Mouse (Mus musculus) intestine, embryonic 15.5 days (tissue): ENCODE measurements at regions not wholly inside any gene's neighbourhood (a gene's known extent, or its start where the extent isn't known, plus 50 kb on each side); places are given as distances from the start of the nearest gene placed in this dataset.
A peak's percentile ranks its signal among the peaks of the same experiment; 100 is the strongest.

ENCODE experiments used
- ATAC-seq: fragments of 200-750 bp; cut with Nextera tagmentation; 2 replicates; pipeline ENCODE4 v1.8.0; 2017; ENCODE audit warnings: moderate TSS enrichment, moderate library complexity
- H3K27ac ChIP-seq: fragments of 300-500 bp; sonication (generic); 2 replicates; pipeline ENCODE4 v1.5.1; 2015; ENCODE audit warnings: mild to moderate bottlenecking, inconsistent platforms
- H3K27me3 ChIP-seq: fragments of 300-500 bp; sonication (generic); replicated peaks from 2 replicates; pipeline ENCODE4 v1.6.1; 2015; ENCODE audit warnings: inconsistent platforms
- H3K36me3 ChIP-seq: fragments of 300-500 bp; sonication (generic); 2 replicates; pipeline ENCODE4 v1.6.1; 2015; ENCODE audit warnings: inconsistent platforms
- H3K4me1 ChIP-seq: fragments of 300-500 bp; sonication (generic); replicated peaks from 2 replicates; pipeline ENCODE4 v1.6.1; 2015; ENCODE audit warnings: inconsistent platforms
- H3K4me2 ChIP-seq: fragments of 300-500 bp; sonication (generic); replicated peaks from 2 replicates; pipeline ENCODE4 v1.6.1; 2015; ENCODE audit warnings: mild to moderate bottlenecking, inconsistent platforms
- H3K4me3 ChIP-seq: fragments of 300-500 bp; sonication (generic); replicated peaks from 2 replicates; pipeline ENCODE4 v1.5.1; 2015; ENCODE audit warnings: inconsistent platforms
- H3K9ac ChIP-seq: fragments of 300-500 bp; sonication (generic); 2 replicates; pipeline ENCODE4 v1.6.1; 2015; ENCODE audit warnings: inconsistent platforms
- H3K9me3 ChIP-seq: fragments of 300-500 bp; sonication (generic); 2 replicates; pipeline ENCODE4 v1.6.1; 2016; ENCODE audit warnings: inconsistent platforms
- WGBS: fragments of 180-500 bp; shearing (Covaris S2); methylation state at CpG from one replicate; pipeline ENCODE4 v1.1.7; 2015; 5-methylcytosine and 5-hydroxymethylcytosine counted together

DNA sequence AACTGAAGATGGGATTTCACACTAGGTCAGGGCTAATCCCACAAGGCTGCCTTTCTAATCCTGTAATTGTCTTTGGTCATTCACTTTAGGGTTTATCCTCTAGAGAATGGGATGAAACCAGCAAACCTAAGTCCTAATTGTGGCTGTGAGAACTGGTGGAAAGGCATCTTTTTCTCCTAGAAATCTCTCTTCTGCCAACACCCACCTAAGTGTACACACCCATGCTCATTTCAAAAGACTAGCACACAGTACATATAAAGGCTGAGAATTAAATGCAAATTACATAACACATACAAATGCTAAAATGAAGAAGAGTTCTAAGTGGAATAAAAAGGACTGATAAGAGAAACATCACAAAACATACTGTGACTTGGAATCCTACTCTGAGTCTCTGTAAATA is 579.5 kb downstream of the Eepd1 start:
- H3K9me3 ChIP-seq: no peaks in the 10 kb centered on the region
- no peaks in the 10 kb centered on the region for H3K27me3 ChIP-seq
- H3K9ac ChIP-seq: no peak overlapping the region
- H3K36me3 ChIP-seq: no peaks in the 10 kb centered on the region
- ATAC-seq: no peak
- H3K27ac ChIP-seq: no peak overlapping the region
- no peak overlapping the region for H3K4me2 ChIP-seq
- H3K4me1 ChIP-seq: no peaks in the 10 kb centered on the region
- no peak overlapping the region for H3K4me3 ChIP-seq

DNA sequence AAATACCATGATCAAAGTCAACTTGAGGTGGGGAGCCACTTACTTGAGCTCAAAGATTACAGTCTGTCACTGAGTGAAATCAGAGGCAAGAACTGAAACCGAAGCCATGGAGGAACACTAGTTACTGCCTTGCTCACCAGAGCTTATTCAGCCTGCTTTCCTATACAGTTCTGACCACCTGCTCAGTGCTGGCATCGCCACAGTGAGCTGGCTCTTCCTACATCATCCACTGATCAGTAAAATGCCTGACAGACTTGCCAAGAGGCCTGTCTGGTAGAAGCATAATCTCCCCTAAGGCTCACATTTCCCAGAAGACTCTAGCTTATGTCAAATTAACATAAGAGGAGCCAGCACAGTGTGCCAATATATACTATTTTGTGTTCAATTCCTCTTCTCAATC is 595.7 kb downstream of the Eepd1 start:
- H3K4me1 ChIP-seq: no peaks in the 10 kb centered on the region
- H3K27ac ChIP-seq: no peak overlapping the region
- no peak overlapping the region for H3K4me3 ChIP-seq
- no peaks in the 10 kb centered on the region for H3K36me3 ChIP-seq
- no peaks in the 10 kb centered on the region for H3K9me3 ChIP-seq
- no peak overlapping the region for H3K9ac ChIP-seq
- no peaks in the 10 kb centered on the region for H3K27me3 ChIP-seq
- ATAC-seq: no peak
- no peak overlapping the region for H3K4me2 ChIP-seq
- WGBS: 82% methylated on average over 2 of the region's 2 CpGs

DNA sequence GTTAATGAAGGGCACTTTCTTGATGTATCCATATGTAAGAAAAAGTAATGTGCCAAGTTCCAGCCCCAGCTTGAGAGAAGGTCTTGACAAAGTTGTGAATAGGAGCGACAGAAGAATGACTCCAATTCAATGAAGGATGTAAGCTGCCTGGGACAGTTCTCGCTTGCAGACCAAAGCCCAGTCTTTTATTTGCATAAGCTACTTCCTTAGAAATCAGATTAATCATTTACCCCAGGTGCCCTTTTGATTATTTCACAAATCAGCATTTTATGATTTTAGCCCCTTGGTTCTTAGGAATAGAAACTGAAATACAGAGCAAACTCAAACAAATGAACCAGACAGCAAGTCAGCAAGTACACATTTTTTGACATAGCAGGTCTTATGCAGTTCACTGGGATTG is 605.2 kb downstream of the Eepd1 start:
- no peak overlapping the region for H3K4me3 ChIP-seq
- no peaks in the 10 kb centered on the region for H3K36me3 ChIP-seq
- no peaks in the 10 kb centered on the region for H3K9me3 ChIP-seq
- H3K4me1 ChIP-seq: no peaks in the 10 kb centered on the region
- H3K9ac ChIP-seq: no peak overlapping the region
- peak; percentile 49; the same call in 1 of the 2 replicates for ATAC-seq
- no peak overlapping the region for H3K27ac ChIP-seq
- H3K27me3 ChIP-seq: no peaks in the 10 kb centered on the region
- WGBS: 43% methylated on average over 2 of the region's 2 CpGs
- H3K4me2 ChIP-seq: no peak overlapping the region

DNA sequence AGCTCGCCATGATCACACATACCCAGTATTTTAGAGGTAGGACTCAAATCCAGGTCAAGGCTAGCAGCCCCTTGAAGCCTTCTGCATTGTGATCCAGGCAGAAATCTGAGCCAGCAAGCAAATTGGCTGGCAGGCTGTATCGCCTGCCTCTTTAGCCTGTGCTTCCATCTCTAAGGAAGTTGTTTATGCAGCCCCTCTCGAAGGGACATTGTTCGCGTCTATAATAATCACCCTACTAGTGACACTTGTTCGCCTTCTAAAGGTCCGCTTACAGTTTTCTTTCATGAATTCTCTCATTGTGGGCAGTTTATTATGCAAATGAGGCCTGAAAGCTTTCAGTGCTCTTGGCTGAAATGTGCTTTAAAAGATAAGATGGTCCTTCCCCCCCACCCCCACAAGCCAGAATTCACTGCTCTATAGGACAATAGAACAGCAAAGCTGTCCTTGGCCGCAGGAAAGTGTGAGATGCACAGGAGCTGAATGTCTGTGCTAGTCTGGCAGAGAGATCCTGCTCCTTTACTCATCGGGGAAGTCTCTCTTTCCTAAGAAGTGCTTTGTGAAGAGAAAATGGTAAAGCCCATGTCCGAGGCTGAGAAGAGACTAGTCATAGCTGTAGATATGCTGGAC is 610.8 kb downstream of the Eepd1 start:
- Histone ChIP-seq H3K4me2 (no peak overlapping the region), H3K4me1 (no peaks in the 10 kb centered on the region), H3K9ac (no peak overlapping the region), H3K27me3 (no peaks in the 10 kb centered on the region), H3K27ac (no peak overlapping the region), H3K36me3 (no peaks in the 10 kb centered on the region), H3K4me3 (no peak overlapping the region), H3K9me3 (no peaks in the 10 kb centered on the region)
- no peak for ATAC-seq
- WGBS: 85% methylated on average over 10 of the region's 10 CpGs

DNA sequence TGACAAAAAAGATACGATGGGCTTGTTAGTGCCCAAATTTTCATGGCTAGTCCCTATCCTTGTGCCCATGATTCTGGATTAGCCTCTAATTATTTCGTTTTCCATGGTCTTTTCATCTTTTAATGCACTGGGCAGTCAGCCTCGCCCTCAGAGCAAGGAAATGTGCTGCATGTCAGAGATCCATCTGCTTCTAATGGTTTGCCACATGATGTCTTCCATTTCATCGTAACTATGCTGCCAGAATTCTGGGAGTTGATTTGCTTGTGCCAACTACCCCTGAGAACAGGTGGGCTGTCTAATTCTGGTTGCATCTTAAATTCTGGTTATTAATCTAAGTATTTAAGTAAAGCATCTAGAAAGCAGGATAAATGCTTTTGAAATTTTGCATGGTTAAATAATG is 622.8 kb downstream of the Eepd1 start:
- Histone ChIP-seq H3K9me3 (no peaks in the 10 kb centered on the region), H3K36me3 (no peaks in the 10 kb centered on the region), H3K4me1 (no peaks in the 10 kb centered on the region), H3K27ac (no peak overlapping the region), H3K4me2 (no peak overlapping the region), H3K27me3 (no peaks in the 10 kb centered on the region), H3K4me3 (no peak overlapping the region), H3K9ac (no peak overlapping the region)
- no peak for ATAC-seq
- WGBS: 58% methylated on average over 4 of the region's 4 CpGs

DNA sequence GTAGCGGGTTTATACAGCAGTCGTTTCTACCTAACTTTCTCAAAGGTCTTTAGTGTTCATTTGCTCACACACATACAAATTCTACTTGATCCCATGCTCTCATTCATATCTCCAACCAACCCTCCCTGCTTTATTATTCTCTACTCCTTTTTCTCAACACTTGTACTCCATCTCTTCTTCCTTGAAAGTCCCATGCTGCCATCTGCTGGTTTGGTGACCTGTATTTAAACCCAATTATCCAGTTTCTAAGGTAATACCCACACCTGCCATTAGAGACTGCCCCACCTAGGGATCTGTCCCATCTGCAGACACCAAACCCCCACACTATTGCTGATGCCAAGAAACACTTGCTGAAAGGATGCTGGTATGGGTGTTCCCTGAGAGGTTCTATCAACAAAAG is 611.5 kb upstream of the B3gat1 start:
- 95% methylated on average over 2 of the region's 2 CpGs for WGBS
- no peak overlapping the region for H3K27ac ChIP-seq

DNA sequence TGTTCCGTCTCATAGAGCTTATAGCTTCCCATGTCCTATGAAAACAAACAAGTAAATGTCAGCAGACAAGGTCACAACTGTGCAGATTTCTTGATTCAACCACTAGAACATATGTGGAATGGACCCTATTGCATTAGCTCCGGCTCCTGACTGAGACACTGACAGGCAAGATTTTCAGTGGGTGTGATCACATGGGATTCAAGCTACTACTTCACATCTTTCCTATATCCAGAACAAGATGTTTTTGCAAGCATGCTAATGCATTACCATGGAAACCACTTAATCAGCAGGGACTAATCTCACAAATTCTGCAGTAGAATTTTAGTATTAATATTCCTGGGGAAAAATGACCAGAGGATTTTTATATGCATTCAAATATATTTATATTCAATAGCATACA is 598.9 kb upstream of the B3gat1 start:
- no peak overlapping the region for H3K4me2 ChIP-seq
- no peak overlapping the region for H3K27ac ChIP-seq
- H3K36me3 ChIP-seq: no peaks in the 10 kb centered on the region
- H3K9ac ChIP-seq: no peak overlapping the region
- H3K9me3 ChIP-seq: no peaks in the 10 kb centered on the region
- WGBS: 88% methylated on average over 2 of the region's 2 CpGs
- no peak overlapping the region for H3K4me3 ChIP-seq
- no peaks in the 10 kb centered on the region for H3K27me3 ChIP-seq
- ATAC-seq: no peak
- no peaks in the 10 kb centered on the region for H3K4me1 ChIP-seq

More for the DNA sequence above, 611.5 kb upstream of the B3gat1 start:
- ATAC-seq: no peak
- Histone ChIP-seq H3K27me3 (no peaks in the 10 kb centered on the region), H3K4me2 (no peak overlapping the region), H3K4me3 (no peak overlapping the region), H3K4me1 (no peaks in the 10 kb centered on the region), H3K9ac (no peak overlapping the region), H3K9me3 (no peaks in the 10 kb centered on the region), H3K36me3 (no peaks in the 10 kb centered on the region)
